Mouse (Mus musculus) naive thymus-derived CD4-positive, alpha-beta T cell, adult 2 months (primary cell): ENCODE results near the gene Gm4553.
"Not testable (repeated sequence)": the region's sequence is repeated elsewhere in the genome, so short reads cannot be mapped to it uniquely, and the experiment has no call there.

ENCODE experiments used
- DNase-seq: peaks from one replicate; pipeline ENCODE4 v3.0.0-alpha.2; 2011; ENCODE audit warnings: low read depth

Gene Gm4553

DNA sequence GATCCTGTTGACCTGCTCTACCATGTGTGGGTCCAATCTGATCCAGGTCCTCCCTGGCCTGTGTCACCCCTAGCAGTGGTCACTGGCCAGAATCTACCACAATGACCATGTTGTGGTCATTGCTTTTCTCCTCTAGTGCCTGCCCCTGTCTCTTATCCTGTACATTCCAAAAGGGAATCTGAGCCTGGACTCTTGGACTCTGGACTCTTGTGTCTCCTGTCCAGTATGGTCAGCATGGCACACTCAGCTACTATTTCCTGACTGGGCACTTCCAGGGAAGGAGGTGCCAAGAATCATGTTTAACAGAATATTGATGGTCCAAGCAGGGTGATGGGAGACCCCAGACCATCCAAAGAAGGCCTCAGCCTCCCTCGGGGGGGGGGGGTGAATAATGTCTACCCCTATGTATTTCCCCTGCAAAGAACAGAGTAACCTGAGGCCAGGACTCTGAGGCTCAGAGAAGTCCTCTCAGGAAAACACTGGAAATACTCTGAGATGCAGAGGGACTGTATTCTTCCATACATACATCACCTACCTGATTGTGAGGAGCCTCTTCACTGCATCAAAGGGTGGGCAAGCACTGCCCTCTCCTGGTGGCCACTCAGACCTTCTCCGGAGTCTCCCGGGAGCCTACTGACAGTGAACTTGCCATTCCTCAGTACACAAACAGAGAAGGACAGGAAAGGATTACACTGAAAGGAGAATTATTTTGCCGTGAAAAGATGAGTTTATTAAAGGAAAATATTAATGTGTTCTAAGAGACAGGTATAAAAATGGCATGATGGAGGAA is 31.1 kb downstream of the Gm4553 start:
- no peak for DNase-seq

DNA sequence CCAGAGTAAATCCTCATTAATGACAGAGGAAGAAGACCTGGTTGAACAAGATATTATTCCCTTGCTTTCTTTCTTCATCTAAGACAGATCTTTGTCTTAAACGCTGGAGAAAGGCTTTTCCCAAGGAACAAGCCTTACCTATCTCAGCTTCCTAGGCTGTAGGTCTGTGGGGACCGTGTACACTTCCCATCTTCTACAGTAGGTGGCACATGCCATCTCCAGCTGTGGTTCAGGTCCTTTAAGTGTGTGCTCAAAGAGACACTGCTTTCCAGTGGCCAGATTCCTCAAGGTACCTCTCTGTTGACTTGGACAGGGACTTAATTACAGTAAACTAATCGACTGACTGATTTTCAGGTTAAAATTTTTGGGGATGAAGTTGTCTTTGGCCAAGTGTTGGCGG is 36.7 kb downstream of the Gm4553 start:
- DNase-seq, result no peak

DNA sequence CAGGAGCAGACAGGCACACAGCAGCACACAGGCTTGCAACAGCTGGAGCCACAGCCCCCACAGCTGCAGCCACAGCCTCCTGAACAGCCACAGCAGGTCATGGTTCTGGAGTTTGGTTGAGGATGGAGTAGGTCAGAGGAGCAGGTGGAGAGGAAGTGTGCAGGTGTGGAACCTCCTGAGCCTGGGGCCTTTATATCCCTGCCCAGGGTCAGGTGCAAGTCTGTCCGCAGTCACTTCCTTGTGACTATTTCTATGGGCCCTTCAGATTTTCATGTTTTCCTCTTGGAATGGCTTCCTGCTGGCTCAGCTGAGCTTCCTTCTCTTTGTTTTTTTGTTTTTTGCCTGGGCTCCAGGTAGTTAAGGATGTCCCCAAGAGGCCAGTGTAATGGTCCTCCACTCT is 44.9 kb downstream of the Gm4553 start, which contains the start of gene Gm45618:
TSS of gene Gm45618 (minus strand) at position 101 of the 400 bp plus-strand sequence.
- not testable (repeated sequence) for DNase-seq

DNA sequence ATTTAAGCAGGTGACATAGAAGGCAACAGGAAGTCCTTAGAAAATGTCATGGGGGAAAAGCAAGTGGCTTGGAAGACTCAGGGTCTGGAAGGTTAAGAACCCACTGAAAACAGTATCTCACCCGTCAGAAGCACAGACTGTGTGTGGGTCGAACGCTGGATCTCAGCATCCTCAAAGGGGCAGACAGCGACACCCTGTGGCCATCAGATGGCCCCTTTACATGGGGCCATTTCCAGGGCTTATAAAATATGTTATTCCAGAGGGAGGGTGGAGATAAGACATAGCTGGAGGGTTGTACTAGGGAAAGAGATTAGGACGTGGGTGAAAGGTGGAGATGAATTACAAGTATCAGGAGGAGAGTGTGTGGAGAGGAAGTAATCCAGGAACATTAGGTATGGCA is 45.9 kb downstream of the Gm4553 start:
- DNase-seq, result no peak
